Mouse (Mus musculus): ENCODE results near the gene Mtmr12. TPM values are rescaled to one million over a fixed set of nuclear protein-coding genes. Genes with fewer than 3 reads are reported as not detected.

The Mtmr12 gene
- polyA plus RNA-seq (2012), result 5.5 and 5.8 TPM in 2 replicates

DNA sequence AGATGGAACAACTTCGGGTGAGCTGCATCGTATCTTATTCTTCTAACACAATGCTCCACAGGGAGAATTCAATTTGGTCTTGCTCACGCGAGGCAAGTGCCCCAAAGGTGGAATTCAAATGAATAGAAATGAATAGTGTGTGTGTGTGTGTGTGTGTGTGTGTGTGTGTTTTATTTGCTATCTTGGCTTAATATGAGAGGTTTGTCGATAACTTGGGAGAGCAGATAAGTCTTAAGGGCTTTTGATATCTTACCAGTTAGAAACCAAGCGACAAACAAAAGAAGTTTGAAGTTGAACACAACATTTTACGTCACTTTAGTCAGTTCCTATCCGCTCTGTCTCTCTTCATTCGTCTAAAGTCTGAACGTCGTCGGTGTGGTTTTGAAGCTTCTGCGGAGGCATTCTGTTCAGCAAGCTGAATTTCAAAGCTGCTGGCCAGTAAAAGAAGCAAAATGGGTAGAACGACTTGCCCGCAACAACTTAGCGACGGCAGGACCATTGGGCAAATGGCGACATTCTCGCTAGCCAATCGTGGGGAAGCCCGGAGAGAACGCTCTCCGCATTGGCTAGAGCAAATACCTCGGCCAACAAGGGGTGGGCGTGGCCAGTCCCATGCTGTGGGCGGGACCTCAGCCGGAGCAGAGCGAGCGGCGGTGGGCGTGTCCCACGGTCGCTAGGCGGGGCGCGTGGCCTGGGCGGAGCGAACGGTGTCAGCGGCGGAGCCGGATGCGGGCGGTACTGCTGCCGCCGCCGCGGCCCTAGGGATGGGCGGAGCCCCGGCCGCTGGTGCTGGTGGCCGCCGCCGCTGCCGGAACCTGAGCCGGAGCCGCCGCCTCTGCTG is at the start of gene Mtmr12:
TSS of gene Mtmr12 (plus strand) at position 710 of the 841 bp plus-strand sequence.
- no peak for TF ChIP-seq GATA1 (IDR thresholded peaks at IDR 0.05; ENCODE audit: low read length)

GRCm38 (mm10) chr15:12178126-12178525 is 26.7 kb upstream of the Mtmr12 start:
- no peak for TF ChIP-seq GATA1 (IDR thresholded peaks at IDR 0.05; ENCODE audit: low read length)

DNA sequence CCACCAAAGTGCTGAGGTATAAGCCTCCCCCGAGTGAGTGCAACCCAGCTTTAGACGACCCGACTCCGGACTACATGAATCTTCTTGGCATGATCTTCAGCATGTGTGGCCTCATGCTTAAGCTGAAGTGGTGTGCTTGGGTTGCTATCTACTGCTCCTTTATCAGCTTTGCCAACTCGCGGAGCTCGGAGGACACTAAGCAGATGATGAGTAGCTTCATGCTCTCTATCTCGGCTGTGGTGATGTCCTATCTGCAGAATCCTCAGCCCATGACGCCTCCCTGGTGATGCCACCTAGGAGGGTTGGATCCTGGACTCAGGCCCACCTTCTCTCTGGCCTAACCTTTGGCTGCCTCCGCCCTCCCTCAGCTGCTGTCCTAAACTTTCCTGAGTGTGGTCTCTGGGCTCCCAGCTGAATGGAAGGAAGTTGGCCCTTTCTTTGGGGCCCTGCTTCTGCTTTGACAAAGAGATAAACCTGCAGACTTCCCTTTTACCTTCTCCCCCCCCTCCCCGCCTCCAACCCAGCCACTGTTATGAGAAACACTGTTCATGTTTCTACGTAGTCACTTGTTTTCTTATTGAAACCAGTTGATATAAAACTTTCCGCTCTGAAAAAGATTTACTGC is 23.5 kb upstream of the Mtmr12 start:
- peak; percentile 46 for TF ChIP-seq GATA1 (IDR thresholded peaks at IDR 0.05; ENCODE audit: low read length)

DNA sequence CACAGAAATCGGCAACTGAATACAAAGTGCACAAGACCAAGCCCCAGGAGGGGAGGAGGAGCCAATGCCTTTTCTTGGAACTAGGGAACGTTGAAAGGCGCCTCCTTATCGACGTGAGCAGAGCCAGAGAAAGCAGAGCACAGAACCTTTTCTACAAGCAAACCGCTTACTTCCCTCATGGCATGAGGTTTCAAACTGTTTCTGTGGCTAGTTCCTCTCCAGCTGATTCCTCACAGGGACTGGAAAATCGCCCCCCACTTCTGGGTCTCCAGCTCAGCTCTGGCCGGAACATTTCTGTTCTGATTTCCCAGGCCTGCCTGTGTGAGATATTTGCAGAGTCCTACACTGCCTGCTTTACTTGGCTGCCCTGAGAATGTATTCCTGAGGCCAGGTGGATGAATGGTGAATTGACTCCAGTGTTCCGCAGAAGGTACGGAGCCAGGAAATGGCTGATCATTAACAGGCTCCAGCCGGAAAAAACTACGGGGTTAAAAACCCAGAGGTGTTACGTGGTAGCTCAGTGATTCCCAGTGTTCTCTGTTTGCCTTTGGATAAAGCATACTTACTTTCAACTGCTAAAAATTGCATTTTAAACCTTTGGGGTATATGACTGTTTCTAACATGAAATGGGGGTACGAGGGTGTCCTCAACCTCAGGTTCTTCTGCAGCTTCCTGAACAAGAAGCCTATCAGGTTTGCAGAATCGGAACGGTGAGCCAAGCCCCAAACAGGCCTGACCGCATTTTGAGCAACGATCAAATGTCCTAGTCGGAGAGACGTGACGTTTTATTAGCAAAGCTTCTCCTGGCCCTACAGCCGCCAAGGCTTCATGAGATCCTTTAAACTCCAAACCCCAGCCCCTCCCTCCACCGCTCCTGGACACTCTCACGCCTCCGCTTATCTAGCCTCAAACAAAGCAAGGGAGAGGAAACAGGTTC is 10.7 kb upstream of the Mtmr12 start:
- TF ChIP-seq GATA1 (IDR thresholded peaks at IDR 0.05; ENCODE audit: low read length), result no peak

- no peak for TF ChIP-seq GATA1 (IDR thresholded peaks at IDR 0.05; ENCODE audit: low read length)
These were observed 9.8 kb upstream of the Mtmr12 start for GRCm38 (mm10) chr15:12194817-12195735.

DNA sequence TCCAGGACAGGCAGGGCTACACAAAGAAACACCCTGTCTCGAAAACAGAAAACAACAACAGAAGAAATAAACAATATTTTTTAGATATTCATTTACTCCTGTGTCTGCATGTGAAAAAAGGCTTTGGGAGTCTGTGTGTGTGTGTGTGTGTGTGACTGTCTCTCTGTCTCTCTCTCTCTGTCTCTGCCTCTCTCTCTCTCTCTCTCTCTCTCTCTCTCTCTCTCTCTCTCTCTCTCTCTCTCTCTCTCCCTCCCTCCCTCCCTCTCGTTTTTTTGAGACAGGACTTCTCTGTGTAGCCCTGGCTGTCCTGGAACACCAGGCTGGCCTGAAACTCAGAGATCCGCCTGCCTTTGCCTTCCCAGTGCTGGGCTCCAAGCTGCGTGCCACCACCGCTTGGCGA is 8.9 kb upstream of the Mtmr12 start:
- no peak for TF ChIP-seq GATA1 (IDR thresholded peaks at IDR 0.05; ENCODE audit: low read length)

- no peak for TF ChIP-seq GATA1 (IDR thresholded peaks at IDR 0.05; ENCODE audit: low read length)
These were observed 8.2 kb upstream of the Mtmr12 start for GRCm38 (mm10) chr15:12196410-12197191.

DNA sequence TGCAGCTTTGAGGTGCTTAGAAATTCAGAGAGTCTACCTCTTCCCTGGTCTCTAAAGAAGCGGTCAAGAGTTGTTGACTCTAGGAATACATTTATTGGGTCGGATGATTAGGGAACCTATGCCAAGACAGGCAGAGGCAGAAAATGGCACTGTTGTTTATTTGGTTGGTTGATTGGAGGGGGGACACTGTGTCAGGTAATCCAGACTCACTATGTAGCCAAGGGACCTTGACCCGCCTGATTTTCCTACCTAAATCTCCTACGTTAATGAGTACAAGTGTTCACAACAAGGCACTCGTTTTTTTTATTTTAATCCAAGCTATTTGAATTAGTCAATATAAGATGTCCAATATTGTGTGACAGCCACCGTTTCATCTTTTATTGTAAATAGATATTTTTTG is 7.5 kb upstream of the Mtmr12 start:
- TF ChIP-seq GATA1 (IDR thresholded peaks at IDR 0.05; ENCODE audit: low read length), result no peak

- no peak for TF ChIP-seq GATA1 (IDR thresholded peaks at IDR 0.05; ENCODE audit: low read length)
These were observed 4.8 kb upstream of the Mtmr12 start for GRCm38 (mm10) chr15:12200021-12200420.

DNA sequence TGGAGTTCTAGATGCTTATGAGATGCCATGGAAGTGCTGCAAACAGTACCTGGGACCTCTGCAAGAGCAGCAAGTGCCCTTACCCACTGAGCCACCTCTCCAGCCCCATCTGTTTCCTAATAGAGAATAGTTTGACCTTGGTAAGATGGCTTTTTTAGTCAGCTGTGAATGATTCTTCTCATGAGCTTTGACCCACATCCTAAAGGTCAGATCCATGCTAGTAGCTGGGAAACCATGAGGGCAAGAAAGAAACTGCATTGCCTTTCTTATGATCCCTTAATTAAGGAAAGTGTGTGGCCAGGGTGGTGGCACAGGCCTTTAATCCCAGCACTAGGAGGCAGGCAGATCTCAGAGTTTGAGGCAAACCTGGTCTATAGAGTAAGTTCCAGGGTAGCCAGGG is 3.0 kb upstream of the Mtmr12 start:
- TF ChIP-seq GATA1 (IDR thresholded peaks at IDR 0.05; ENCODE audit: low read length), result no peak

DNA sequence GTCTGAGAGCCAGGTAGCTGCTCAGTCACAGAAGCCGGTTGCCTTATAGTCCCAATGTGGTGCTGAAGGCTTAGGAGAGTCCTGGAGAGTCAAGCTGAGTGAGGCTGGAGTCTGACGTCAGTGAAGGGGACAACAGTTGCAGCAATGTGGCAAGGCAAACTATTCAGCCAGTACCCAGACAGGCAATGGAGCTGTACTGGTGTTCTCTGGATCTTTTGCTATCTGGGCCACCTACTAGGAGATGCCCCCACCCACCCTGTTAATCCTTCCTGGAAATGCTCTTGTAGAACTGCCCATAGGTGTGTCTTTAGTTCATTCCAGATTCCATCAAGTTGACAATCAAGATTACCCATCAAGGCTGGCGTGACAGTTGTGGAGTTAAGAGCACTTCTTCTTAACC is 2.4 kb upstream of the Mtmr12 start:
- TF ChIP-seq GATA1 (IDR thresholded peaks at IDR 0.05; ENCODE audit: low read length), result no peak

DNA sequence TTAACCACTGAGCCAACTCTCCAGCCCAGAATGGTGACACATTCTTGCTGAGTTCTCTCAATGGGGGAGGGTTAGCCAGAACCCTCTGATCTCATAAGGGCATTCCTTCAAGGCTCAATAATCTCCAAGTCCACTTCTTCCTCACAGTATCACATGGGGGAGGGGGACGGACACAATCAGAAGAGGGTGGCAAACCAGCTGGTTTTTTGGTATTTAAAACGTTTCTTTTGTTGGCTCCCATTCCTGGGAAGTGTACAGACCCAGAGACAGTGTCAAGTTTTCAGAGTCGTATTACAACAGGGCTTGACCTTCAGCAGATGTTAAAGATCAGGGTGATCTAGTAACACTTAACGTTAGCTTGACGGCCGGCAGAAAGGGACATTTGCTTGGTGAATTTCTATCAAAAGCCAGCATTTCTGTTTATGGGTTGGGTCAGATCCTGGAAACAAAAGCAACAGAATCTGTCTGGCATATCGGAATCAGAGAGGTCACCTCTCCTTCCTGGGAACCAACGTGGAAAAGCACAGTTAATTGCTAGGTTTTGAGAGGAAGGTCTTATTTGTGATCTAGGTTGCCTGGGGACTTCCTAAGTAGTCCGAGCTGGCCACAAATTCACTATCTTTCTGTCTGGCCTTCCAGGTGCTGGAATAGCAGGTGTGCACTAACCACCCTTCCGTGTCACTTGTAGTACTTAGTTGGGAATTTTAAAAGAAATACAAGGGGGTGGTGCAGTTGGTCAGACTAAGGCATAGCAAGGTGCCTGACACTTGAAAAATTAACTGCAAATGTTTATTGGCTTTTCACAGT is 1.1 kb upstream of the Mtmr12 start:
- no peak for TF ChIP-seq GATA1 (IDR thresholded peaks at IDR 0.05; ENCODE audit: low read length)

Measured in G1E-ER4 (cell line).